Mouse (Mus musculus) retina, postnatal 1 day (tissue): Measurements from ENCODE around the gene Col11a2.

ENCODE experiments used
- DNase-seq: peaks from one replicate; pipeline ENCODE4 v3.0.0-alpha.2; 2012

The Col11a2 gene

DNA sequence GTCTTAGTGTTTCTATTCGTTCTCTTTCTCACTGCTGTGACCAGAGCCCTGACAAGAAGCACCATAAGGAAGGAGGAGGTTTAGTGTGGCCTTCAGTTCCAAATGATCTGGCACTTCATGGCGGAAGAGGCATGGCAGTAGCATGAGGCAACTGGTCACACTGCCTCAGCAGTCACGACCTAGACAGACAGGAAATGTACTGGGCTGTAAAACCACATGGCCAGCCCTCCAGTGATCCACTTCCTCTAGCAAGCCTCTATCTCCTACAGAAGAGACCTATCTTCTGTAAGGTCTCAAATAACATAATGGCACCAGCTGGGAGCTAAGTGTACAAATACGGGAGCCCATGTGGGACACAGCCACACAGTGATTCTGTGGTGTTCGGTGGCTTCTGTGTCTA, 32.9 kb downstream of the Col11a2 start:
- DNase-seq: no peak

DNA sequence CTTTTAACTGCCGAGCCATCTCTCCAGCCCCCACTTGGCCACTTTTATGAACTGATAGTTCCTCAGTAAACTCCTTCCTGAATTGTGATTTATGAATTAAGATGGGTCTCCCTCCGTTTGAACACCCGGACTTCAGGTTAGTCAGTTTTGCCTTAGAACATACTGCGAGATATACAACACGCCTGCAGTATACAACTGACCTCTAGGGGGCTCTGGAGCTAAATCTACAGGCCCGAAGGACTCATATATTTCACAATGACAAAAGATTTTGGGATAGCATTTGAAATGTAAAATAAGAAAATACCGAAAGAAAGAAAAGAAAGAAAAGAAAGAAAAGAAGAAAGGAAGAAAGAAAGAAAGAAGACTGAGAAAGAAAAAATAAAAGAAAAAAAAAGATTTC, 36.0 kb downstream of the Col11a2 start:
- DNase-seq: peak; percentile 76

DNA sequence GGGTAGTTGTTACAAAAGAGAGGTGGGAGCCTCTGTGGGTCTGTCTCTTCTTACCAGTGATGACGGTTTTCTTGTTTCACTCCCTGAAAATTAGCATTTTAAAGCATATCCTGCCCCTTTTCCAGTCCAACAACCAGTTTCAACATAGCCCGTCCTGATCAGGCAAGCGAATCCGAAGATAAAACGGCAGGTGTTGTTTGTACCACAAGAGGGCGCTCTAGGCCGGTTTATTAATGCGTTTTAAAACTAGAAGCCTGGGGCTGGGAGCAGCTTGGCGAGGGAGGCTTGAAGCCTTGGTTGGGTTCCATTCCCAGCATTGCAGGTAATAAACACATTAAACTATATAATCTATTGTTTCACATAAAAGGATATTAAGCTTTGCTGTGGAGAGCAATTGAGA, 38.3 kb downstream of the Col11a2 start:
- peak; percentile 86 for DNase-seq

DNA sequence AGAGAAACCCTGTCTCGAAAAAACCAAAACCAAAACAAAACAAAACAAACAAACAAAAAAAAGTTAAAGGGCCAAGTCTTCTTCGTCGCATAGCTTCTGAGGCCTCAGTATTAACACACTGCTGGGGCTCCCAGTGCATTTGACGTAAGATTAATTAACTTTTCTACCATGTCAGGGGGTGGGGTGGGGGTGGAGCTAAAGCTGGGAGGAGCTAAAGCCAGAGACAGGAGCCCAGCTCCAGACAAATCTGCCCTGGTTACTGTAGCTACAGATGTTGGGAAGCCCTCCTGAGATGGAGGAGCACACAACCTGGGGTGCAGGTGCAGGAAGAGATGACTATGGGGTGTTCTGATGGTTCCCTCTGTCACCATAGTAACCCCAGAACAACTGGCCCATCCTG, 38.9 kb downstream of the Col11a2 start:
- no peak for DNase-seq

DNA sequence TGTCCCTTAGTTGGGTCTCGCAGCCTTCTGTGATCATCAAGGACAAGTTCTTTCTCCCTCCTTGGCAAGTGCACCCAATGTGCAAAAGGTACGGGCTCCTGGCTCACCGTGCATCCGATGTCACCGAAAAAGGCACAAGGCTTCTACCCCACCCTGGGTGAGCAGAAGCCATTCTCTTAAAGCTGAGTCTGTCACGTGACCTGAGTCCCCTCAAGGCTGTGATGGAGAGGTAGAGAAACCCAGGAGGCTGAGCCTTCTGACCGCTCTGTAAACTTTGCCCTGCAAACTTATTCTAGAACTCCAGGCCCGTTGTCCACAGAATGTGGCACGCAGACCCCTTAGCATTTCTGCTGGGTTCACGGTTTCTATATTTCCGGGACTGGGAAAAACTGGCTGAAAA, 39.8 kb downstream of the Col11a2 start:
- DNase-seq: no peak

DNA sequence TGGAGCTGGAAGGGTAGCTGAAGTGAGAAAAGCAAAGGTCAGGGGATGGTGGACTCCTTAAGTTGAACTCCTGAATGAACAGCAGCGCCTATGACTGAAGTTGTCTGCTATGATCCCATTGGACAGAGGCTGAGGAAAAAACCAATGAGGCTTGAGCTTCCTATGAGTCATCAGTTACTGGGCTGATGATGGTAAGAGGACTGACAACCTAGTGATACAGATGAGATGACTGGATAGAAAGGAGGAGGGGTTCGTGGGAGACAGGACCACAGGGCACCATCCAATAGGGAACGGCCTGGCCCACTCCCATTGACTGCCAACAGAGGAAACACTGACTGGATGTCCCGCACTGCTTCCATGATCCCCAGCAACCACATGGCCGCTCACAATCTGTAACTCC, 40.4 kb downstream of the Col11a2 start:
- peak; percentile 73 for DNase-seq

DNA sequence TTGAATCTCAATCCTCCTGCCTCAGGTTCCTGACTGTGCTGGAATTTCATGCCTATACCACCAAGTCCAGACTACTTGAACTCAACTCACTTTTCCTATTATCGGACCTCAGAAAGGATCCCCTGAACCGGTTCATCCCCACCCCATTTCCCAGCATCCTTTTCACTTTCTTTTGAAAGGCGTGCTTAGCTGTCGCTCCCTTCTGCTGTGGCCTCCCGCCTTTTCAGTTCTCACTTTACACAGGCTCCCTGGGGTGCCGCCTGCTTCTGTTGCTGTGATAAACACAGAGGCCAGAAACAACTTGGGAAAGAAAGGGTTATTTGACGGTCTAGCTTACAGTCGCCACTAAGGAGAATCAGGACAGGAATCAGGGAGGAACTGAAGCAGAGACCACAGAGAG, 43.9 kb downstream of the Col11a2 start:
- DNase-seq: peak; percentile 50

DNA sequence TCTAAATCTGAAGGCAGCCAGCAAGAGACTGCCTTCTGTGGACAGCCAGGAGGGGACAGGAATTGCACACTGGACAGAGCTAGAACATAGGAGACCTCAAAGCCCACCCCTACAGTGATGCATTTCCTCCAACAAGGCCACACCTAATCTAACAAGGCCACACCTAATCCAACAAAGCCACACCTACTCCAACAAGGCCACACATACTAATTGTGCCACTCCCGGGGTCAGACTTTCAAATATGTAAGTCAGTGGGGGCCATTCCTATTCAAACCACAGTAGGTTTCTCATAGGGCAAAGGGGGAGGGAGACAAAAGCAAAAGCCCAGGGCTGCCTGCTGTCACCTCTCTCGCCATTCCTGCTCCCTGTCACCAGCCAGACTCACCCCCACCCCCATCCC, 48.1 kb downstream of the Col11a2 start:
- no peak for DNase-seq

DNA sequence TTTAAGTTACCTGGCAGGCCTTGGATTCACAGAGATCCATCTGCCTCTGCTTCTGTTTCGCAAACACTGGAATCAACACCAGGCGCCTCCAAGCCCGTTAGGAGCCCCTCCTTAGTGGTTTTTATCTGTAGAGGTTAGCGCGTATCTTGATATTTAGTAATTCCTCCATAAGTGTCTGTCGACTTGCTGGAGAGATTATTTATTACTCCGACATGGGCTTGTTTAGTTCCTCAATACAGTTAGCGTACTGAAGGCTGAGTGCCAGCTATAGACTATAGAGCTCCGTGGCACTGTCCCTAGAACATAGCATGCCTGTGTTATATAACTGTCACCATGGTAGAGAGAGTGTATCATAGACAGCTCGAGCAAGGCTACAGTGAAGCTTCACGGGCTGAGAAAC, 48.9 kb downstream of the Col11a2 start:
- no peak for DNase-seq

DNA sequence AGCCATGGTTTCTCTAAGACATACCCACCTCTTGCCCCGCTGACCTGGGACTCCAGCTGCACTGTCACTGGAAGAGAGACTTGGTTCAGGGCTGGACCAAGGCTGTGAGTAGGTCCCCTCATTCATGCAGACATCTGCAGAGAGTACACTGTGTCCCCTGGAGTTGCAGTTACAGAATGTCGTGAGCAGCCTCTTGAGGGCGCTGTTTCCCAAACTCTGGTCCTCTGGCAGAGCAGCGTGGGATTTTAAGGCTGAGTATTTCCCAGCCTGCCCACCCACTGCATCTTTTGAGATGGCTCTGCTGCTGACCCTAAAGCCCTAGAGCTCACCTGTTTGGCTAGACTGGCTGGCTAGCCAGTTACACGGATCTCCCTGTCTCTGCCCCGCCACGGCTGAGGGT, 51.7 kb downstream of the Col11a2 start:
- DNase-seq: peak; percentile 47

DNA sequence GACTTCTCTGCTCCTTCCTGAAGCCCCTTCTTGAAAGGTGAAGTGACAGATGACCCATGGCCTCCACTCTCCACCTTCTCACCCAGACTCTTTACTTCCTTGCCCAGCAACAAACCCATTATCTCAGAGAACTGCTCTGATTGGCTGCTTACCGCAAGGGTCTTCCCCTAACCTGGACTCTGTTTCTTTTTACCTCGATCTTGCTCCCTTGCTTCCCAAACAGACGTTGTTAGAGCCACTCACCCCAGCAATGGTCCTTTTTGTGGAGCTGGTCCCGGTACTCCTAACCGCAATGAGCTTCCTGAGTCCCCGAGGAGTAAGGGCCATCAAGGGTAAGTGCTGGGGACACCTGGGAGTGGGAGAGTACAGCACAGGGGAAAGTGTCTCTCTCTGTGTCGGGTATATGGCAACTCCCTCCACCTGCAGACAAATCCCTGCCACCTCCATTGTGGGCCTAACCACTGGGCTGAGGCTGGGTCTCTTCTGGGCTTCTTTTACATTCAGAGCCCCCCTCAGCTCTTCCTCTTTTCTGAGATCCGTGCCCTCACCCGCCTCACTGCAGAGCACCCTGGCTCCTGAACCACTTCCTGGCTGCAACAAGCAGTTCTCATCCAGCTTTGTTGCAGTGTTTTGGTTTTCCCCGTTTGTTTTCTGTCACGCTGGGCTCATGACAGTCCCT, 53.1 kb downstream of the Col11a2 start, which contains the start of gene H2-Oa:
Gene H2-Oa (plus strand): TSS at position 144 of the 679 bp plus-strand sequence.
- DNase-seq: no peak

DNA sequence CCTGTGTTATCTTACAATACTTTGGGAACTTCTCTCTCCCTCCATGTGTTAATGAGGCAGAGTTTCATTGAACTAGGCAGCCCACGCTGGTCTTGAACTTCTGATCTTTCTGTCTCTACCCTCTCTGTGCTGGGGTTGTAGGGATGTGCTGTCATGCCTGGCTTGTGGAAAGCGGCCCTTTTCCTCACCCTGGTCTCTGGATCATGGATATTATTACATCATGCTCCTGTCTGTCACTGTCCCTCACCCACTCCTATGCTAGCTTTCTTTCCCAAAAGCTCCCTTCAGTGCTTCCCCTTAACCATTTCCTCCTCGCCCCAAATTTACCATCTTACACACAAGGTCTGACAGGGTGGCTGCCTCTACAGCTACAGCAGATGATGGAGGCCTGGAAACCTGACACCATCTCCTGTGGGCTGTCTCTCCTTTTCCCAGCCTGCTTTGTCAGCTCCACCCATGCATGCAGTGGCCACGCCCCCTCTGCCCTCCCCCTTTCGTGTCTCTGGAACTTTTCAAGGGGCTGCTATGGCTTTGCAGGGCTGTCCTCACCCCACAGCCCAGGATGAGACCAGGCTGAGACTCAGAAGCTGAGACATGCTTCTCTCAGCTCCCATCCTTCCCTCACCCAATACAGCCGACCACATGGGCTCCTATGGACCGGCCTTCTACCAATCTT, 54.1 kb downstream of the Col11a2 start:
- DNase-seq: peak; percentile 67

DNA sequence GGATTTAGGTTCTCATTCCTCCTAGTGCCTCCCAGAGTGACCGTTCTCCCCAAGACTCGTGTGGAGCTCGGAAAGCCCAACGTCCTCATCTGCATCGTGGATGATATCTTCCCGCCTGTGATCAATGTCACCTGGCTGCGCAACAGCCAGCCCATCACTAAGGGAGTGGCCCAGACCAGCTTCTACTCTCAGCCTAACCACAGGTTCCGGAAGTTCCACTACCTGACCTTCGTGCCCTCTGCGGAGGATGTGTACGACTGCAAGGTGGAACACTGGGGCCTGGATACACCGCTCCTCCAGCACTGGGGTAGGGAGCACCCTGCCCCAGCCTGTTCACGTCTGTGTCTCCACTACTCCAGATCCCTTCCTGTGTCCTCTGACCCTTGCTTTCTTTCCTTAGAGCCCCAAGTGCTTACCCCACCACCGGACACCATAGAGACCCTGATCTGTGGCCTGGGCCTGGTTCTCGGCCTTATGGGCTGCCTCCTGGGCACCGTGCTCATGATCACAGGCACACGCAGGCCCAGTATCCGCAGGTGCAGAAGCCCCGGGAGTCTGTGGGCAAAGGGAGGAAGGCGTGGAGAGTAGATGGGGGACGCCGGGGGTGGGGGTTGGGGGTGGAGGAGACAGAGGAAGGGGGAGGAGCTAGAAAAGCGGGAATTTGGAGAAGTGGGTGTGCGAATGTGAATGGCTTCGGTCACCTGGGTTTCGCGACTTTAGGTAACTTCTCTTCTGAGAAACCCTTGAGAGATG, 55.2 kb downstream of the Col11a2 start:
- no peak for DNase-seq

DNA sequence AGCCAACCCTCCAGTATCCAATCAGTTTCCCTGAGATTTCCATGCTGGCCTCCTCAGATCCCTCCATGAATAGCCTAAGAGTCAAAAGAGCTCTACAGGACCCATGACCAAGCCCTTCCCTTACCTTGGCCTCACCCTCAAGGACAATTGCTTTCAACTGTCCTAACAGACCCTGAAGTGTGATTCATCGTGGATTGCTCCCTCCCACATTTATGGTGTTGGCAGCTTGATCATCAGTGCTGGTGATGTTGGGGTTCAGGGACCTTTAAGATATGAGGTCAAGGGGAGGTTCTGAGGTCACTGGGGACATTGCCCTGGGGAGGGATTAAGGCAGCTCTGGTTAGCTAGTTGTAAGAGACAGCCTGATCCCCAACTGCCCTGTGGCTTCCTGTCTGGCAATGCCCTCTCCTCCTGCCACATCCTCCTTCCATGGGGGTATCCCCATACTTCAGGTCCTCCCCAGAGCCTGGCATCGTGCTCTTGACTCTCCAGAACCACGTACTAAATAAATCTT, 57.3 kb downstream of the Col11a2 start:
- no peak for DNase-seq

DNA sequence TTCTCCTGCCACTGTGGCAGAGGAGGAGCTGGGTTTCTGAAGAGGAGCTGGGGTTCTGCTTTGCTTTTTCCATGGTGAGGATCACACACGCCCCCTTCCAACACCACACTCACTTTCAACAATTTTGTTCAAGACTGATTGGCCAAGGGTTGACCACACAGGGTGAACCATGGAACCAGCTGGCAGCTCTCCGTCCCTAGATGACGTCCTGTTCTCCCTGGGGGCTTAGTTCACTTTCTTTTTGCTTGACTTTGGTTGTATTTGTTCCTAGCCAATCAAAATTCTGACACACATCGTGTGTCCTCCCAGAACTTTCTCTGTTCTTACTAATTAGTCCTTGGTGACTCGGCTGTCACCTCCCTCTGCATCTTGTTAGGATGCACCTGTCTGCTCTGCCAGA, 58.0 kb downstream of the Col11a2 start:
- no peak for DNase-seq

DNA sequence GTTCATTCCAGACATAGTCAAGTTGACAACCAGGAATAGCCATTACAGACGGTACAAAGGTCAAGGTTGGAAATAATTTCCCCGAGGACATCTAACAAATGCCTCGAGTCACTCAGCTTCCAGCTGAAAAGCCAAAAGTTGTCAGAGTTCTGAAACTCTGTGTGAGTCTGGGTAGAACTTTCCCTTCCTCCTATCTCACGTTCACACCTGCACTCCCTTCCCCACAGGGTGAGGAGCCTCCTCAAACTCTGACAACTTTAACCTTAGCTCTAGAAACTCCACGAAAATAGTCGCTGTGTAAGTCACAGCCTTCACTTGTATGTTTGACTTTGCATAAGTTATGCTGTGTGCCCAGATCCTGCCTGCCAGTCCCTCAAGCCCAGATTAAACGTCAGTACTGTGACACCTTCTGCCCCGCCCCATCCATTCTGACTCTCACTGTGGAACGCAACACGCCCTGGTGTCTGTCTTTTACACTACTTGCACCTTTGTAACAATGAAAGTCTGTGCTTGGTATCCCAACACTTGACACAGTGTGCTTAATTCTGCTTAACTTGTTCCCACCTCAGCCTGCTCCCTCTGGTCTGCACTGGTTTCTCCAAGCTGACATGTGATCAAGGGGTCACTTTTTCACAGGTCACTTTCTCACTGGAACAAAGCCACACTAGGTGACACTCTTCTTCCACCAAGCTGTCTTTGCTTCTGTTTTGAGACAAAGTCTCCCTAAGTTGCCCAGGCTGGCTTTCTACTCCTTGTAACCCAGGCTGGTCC, 59.7 kb downstream of the Col11a2 start:
- no peak for DNase-seq

DNA sequence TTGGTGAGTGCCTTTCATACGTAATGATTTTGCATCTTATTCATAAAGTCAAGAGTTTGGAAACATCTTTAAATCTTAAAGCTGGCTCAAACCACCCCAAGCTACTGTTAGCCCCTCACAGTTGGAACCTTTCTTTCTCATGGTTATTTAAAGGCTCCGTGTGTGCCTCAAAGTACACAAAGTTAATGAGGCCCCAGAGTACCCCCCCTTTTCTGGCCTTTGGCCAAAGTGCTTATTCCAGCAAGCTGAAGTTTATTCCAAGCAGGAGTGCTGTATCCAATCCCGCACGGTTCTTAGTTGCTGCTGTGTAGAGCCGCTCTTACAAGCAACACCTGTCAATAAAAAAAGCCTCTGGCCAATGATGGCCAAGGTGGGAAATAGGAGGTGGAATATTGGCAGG, 60.3 kb downstream of the Col11a2 start:
- DNase-seq: no peak

DNA sequence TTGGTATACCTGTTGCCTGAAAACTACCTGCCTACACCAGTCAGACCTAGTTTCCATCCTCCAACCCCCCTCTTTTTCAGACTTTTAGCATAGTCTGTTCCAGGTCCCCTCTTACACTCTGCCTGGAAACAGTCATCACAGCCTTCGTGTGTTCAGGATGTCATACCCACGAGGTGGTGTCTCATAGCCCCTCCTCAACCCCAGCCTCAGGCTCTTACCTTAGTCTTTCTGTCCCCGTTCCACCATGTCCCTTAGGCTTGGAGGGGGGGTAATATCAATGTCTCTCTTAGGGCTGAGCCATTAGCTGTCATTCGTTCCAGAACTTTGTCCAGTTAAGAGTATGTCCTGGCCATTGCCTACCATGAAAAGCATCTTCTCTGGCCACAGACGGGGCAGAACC, 61.9 kb downstream of the Col11a2 start:
- DNase-seq: no peak

DNA sequence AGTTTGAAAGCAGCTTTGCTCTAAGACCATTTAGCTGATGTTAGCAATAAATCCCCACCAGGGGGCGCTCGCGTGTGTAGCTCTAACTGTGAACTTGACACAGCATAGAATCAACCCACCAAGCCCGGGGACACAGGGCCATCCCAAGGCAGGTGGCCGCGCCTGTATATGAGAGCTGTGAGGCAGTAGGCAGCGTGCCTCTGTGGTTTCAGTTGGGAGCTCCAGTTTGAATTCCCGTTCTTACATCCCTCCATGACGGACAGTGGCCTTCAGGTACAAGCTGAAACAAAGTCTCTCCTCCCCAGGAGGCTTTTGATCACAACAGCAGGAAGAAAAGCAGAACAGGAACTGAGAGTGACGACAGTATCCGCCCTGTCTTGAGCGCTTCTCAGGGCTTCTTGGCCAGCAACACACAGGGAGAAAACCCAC, 62.4 kb downstream of the Col11a2 start:
- peak; percentile 95 for DNase-seq

DNA sequence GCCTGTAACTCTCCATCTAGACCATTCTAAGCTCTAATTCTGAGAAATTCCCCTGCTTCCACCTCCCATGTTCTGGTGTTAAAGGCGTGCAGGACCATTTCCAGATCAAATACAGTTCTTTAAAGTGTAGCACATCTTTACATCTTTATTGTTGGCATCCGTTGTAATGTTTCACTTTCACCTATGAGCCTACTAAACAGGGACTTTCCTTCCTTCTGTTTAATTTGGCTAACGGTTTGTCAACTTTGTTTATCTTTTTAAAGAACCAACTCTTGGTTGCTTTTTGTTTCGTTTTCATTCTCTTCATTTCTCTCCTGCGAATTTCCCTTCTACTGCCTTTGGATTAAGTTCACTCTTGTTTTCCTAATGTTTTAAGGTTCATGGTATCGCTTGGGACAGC, 63.6 kb downstream of the Col11a2 start:
- no peak for DNase-seq

DNA sequence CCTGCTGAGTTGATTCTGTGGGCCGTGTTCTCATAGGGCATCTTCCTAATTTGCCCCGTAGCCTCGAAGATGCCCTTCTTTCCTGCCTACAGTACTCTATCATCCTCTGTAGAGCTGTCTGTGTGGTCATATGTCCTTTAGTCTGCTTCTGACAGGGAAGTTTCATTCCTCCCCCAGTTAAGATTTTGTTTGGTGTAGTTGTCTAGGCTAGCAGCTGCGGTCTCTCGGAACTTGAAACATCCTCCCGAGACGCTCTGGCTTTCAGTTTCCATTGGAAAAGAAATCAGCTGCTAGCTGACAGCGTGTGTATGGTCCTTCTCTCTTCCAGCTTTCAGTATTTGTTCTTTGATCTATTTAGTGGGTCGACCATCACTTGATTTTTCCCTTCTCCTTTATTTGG, 65.6 kb downstream of the Col11a2 start:
- no peak for DNase-seq

DNA sequence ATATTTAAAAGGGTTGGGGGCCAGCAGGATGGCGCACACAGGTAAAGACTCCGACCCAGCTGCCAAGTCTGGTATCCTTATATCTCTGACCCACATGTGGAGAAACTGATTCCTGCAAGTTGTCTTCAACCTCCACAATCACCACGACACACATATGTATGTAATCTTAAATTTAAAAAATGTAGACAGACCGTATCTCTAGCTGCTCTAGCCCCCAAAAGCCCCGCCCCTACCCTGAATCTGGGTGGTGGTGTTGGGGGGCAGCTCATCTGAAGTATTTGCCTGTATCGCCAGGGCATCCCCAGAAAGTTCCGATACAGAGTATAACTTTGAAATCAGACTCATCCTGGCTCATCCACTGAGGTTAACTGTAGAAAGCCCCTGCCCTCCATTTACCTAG, 67.3 kb downstream of the Col11a2 start:
- DNase-seq: no peak
